Mouse (Mus musculus) myocyte (in vitro differentiated cells): ENCODE results near the gene Ahnak.

Experiments used
- CEBPB ChIP-seq: IDR thresholded peaks from 2 replicates; pipeline ENCODE4 v1.6.1; 2011; ENCODE audit warnings: mild to moderate bottlenecking, moderate library complexity; ENCODE audit not compliant: poor library complexity, insufficient read depth, severe bottlenecking
- E2F4 ChIP-seq: IDR thresholded peaks from one replicate; pipeline ENCODE4 v1.6.1; 2011; ENCODE audit warnings: mild to moderate bottlenecking, control low read depth, moderate library complexity; ENCODE audit not compliant: insufficient read depth
- MAX ChIP-seq: IDR thresholded peaks from one replicate; pipeline ENCODE4 v1.6.1; 2011; ENCODE audit warnings: low read depth, mild to moderate bottlenecking, control low read depth
- MYOD1 ChIP-seq, 3 experiments: IDR thresholded peaks; one replicate each; pipeline ENCODE4 v1.6.1; 2011; ENCODE audit warnings: control low read depth in 2 of 3, low read depth in 2 of 3, mild to moderate bottlenecking in 2 of 3, moderate library complexity in 1 of 3; ENCODE audit not compliant: insufficient read length in 2 of 3, control insufficient read depth in 1 of 3
- MYOG ChIP-seq, 3 experiments: IDR thresholded peaks; one replicate each; pipeline ENCODE4 v1.6.1; 2011; ENCODE audit warnings: control low read depth in 2 of 3, low read depth in 2 of 3, mild to moderate bottlenecking in 2 of 3; ENCODE audit not compliant: insufficient read length in 2 of 3, control insufficient read depth in 1 of 3, insufficient read depth in 1 of 3
- POLR2A ChIP-seq: IDR thresholded peaks from one replicate; pipeline ENCODE4 v1.6.1; 2011; ENCODE audit warnings: low read depth, mild to moderate bottlenecking, control low read depth, moderate library complexity; ENCODE audit not compliant: insufficient read length
- POLR2AphosphoS2 ChIP-seq: IDR thresholded peaks from one replicate; pipeline ENCODE4 v1.6.1; 2011; ENCODE audit warnings: low read depth, control low read depth; ENCODE audit not compliant: insufficient read length
- REST ChIP-seq: IDR thresholded peaks from one replicate; pipeline ENCODE4 v1.6.1; 2011; ENCODE audit warnings: mild to moderate bottlenecking, control low read depth, moderate library complexity; ENCODE audit not compliant: insufficient read depth, insufficient read length
- SRF ChIP-seq: IDR thresholded peaks from one replicate; pipeline ENCODE4 v1.6.1; 2011; ENCODE audit warnings: low read depth; ENCODE audit not compliant: control insufficient read depth, insufficient read length
- TCF12 ChIP-seq: IDR thresholded peaks from one replicate; pipeline ENCODE4 v1.6.1; 2011; ENCODE audit warnings: mild to moderate bottlenecking, control low read depth; ENCODE audit not compliant: poor library complexity, insufficient read depth, severe bottlenecking
- TCF3 ChIP-seq: IDR thresholded peaks from one replicate; pipeline ENCODE4 v1.6.1; 2011; ENCODE audit warnings: low read depth, control low read depth; ENCODE audit not compliant: insufficient read length
- USF1 ChIP-seq: IDR thresholded peaks from one replicate; pipeline ENCODE4 v1.6.1; 2011; ENCODE audit warnings: low read depth, mild to moderate bottlenecking, control low read depth, moderate library complexity

DNA sequence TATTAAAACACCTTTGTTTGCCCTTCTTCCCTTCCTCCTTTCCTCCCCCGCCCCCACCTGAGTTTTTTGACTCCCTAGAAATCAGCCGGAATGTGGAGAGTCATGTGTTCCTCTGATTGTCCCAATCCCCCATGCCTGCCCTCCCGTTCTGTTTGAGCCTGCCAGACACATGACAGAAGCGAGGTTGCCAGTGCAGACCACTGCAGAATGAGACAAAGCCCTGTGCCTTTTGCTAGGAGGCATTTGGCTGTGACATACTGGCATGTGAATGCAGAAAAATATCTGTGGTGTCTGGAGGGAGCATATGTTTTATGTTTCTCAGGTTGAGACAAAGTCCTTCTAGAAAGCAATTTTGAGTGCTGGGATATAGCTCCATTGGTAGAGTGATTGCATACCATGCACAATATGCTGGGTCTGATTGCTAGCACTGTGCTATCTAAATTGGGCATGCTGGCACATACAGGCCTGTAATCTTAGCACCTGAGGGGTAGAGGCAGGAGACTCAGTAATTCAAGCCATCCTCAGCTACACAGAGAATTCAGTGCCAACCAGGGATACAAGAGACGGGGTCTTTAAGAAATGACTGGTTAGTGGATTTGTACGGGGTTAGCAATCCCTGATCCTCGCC lies 43.5 kb downstream of the Ahnak start:
- TF ChIP-seq POLR2A (no peak), POLR2AphosphoS2 (no peak), TCF12 (no peak), USF1 (no peak), E2F4 (no peak), MAX (no peak), CEBPB (no peak), MYOG (IDR thresholded peaks at IDR 0.05; ENCODE audit: control insufficient read depth in 1 of 3, insufficient read depth in 1 of 3, insufficient read length in 2 of 3, low read depth in 2 of 3) (no peak), SRF (no peak), TCF3 (no peak), MYOD1 (IDR thresholded peaks at IDR 0.05; ENCODE audit: control insufficient read depth in 1 of 3, insufficient read length in 2 of 3, low read depth in 2 of 3) (no peak), REST (no peak)
